ENCODE assay signal across 8 mouse cellular contexts in genomic region chr2:166656630-166657029, GRCm38 (mm10). TPM values are rescaled to one million over a fixed set of nuclear protein-coding genes. Genes with fewer than 3 reads are reported as not detected.
DNase-seq lines count a peak whose midpoint lies in the region; TF ChIP-seq lines count a peak whose summit lies in the region.

No protein-coding gene starts in this region.

- DNase-seq in gastrocnemius, adult 2 months, result no peak
- DNase-seq in gastrocnemius, postnatal 4 days (ENCODE audit: low spot score in 2 of 2), result no peak
- DNase-seq in MEL (ENCODE audit: low read depth, low spot score), result peak; percentile 73
- DNase-seq in hindbrain, embryonic 10.5 days (ENCODE audit: low spot score), result peak; percentile 55
- peak; percentile 55 for DNase-seq in midbrain, embryonic 10.5 days (ENCODE audit: low spot score)
- DNase-seq in thymus, postnatal 4 days, result peak; percentile 59
- no peak for DNase-seq in adrenal gland, adult 8-10 months
- no peak for DNase-seq in cerebellum, adult 9-11 months

- peaks cover 12 to 28% of the 10 kb centered on the region in 2 experiments for H3K4me1 ChIP-seq in MEL (ENCODE audit: control insufficient read depth in 1 of 2, insufficient read depth in 2 of 2, low read length in 2 of 2)
- H3K4me1 ChIP-seq in hindbrain, embryonic 10.5 days (replicated peaks), result peaks cover 98% of the 10 kb centered on the region
- H3K4me1 ChIP-seq in midbrain, embryonic 10.5 days, result peaks cover 85% of the 10 kb centered on the region

- no peaks in the 10 kb centered on the region for H3K9me3 ChIP-seq in MEL (replicated peaks; ENCODE audit: insufficient read depth, low read length)
- H3K9me3 ChIP-seq in hindbrain, embryonic 10.5 days, result no peaks in the 10 kb centered on the region
- H3K9me3 ChIP-seq in midbrain, embryonic 10.5 days (replicated peaks), result no peaks in the 10 kb centered on the region

- H3K79me2 ChIP-seq in MEL (ENCODE audit: control insufficient read depth, insufficient read depth, low read length, poor library complexity), result no peaks in the 10 kb centered on the region; the same call in 1 of the 2 replicates

- no peak for TF ChIP-seq POLR2A in MEL (IDR thresholded peaks at IDR 0.05; ENCODE audit: control insufficient read depth in 1 of 2, insufficient read depth in 1 of 2, low read depth in 1 of 2, low read length in 2 of 2, poor library complexity in 1 of 2)

- TF ChIP-seq EP300 in MEL (IDR thresholded peaks at IDR 0.05; ENCODE audit: low read depth in 1 of 2, low read length in 2 of 2), result no peak

- no peaks in the 10 kb centered on the region for H3K27me3 ChIP-seq in MEL (ENCODE audit: control insufficient read depth in 1 of 2, insufficient read depth in 2 of 2, low read length in 2 of 2)
- no peaks in the 10 kb centered on the region for H3K27me3 ChIP-seq in hindbrain, embryonic 10.5 days (ENCODE audit: insufficient read depth, poor library complexity, severe bottlenecking)
- H3K27me3 ChIP-seq in midbrain, embryonic 10.5 days (ENCODE audit: low read depth, poor library complexity, severe bottlenecking), result no peaks in the 10 kb centered on the region

- no peak overlapping the region for H3K4me3 ChIP-seq in gastrocnemius, adult 2 months
- peak overlapping the region; percentile 44 to 54 for H3K4me3 ChIP-seq in MEL (ENCODE audit: control insufficient read depth in 1 of 2, insufficient read depth in 1 of 2, low read depth in 2 of 2, low read length in 2 of 2)
- peak overlapping the region; percentile 36 for H3K4me3 ChIP-seq in hindbrain, embryonic 10.5 days
- peak overlapping the region; percentile 38 for H3K4me3 ChIP-seq in midbrain, embryonic 10.5 days

- H3K27ac ChIP-seq in gastrocnemius, adult 2 months, result peak overlapping the region; percentile 56
- H3K27ac ChIP-seq in MEL (ENCODE audit: control insufficient read depth, low read depth, low read length), result peak overlapping the region; percentile 72
- H3K27ac ChIP-seq in hindbrain, embryonic 10.5 days, result peak overlapping the region; percentile 90
- H3K27ac ChIP-seq in midbrain, embryonic 10.5 days (replicated peaks), result peak overlapping the region; percentile 89

- no peak for TF ChIP-seq CTCF in gastrocnemius, adult 2 months (IDR thresholded peaks at IDR 0.05)
- TF ChIP-seq CTCF in MEL (IDR thresholded peaks at IDR 0.05 in 2 of 3, conservative IDR thresholded peaks at IDR 0.05 in 1 of 3; ENCODE audit: control insufficient read depth in 1 of 3, insufficient read depth in 1 of 3, low read depth in 2 of 3, low read length in 3 of 3, poor library complexity in 1 of 3, severe bottlenecking in 1 of 3), result no peak

- TF ChIP-seq RAD21 in MEL (IDR thresholded peaks at IDR 0.05; ENCODE audit: low read depth, low read length), result no peak

- peaks cover 0 to 19% of the 10 kb centered on the region in 2 experiments; a peak in 2 of 4 replicates for H3K36me3 ChIP-seq in MEL (ENCODE audit: control insufficient read depth in 1 of 2, insufficient read depth in 2 of 2, low read length in 2 of 2)
- no peaks in the 10 kb centered on the region for H3K36me3 ChIP-seq in hindbrain, embryonic 10.5 days
- H3K36me3 ChIP-seq in midbrain, embryonic 10.5 days, result no peaks in the 10 kb centered on the region

- WGBS in hindbrain, embryonic 10.5 days, result 49% methylated on average over 4 of the region's 4 CpGs
- 49% methylated on average over 4 of the region's 4 CpGs for WGBS in midbrain, embryonic 10.5 days

- peak overlapping the region; percentile 50 for H3K9ac ChIP-seq in MEL (ENCODE audit: control insufficient read depth, low read depth, low read length, poor library complexity, severe bottlenecking)

- intact Hi-C loops in gastrocnemius, adult 2 months (cut with DNase I), result no loop called here

TF ChIP-seq in MEL, 35 proteins besides CTCF, POLR2A, EP300 and RAD21:
- TF ChIP-seq MAZ (IDR thresholded peaks at IDR 0.05; ENCODE audit: low read depth, low read length), result no peak
- peak; percentile 22; the same call in 1 of the 2 replicates for TF ChIP-seq MAX (IDR thresholded peaks at IDR 0.05; ENCODE audit: low read length)
- TF ChIP-seq ETS1 (IDR thresholded peaks at IDR 0.05; ENCODE audit: low read depth, low read length), result no peak
- peak; percentile 23; the same call in 1 of the 2 replicates for TF ChIP-seq SIN3A (IDR thresholded peaks at IDR 0.05; ENCODE audit: low read length)
- no peak for TF ChIP-seq POLR2AphosphoS2 (IDR thresholded peaks at IDR 0.05; ENCODE audit: low read length)
- TF ChIP-seq MEF2A (IDR thresholded peaks at IDR 0.05; ENCODE audit: extremely low read depth, insufficient replicate concordance, low read depth, low read length, poor library complexity, severe bottlenecking), result 0 out of 2 replicates have a peak, but pooled peaks have one; percentile 8
- TF ChIP-seq MAFK (IDR thresholded peaks at IDR 0.05; ENCODE audit: borderline replicate concordance, low read depth, low read length), result 0 out of 2 replicates have a peak, but pooled peaks have one; percentile 21
- TF ChIP-seq USF2 (IDR thresholded peaks at IDR 0.05; ENCODE audit: borderline replicate concordance in 1 of 2, insufficient read depth in 1 of 2, low read depth in 1 of 2, low read length in 2 of 2), result no peak
- no peak for TF ChIP-seq NELFE (IDR thresholded peaks at IDR 0.05; ENCODE audit: low read depth, low read length)
- no peak for TF ChIP-seq GABPA (IDR thresholded peaks at IDR 0.05; ENCODE audit: low read depth, low read length)
- TF ChIP-seq MXI1 (IDR thresholded peaks at IDR 0.05; ENCODE audit: low read depth, low read length), result peak; percentile 71; the same call in 1 of the 2 replicates
- peak; percentile 3; the same call in 1 of the 2 replicates for TF ChIP-seq GATA1 (IDR thresholded peaks at IDR 0.05; ENCODE audit: low read depth, low read length)
- TF ChIP-seq MYC (IDR thresholded peaks at IDR 0.05; ENCODE audit: low read depth, low read length), result 0 out of 2 replicates have a peak, but pooled peaks have one; percentile 56
- TF ChIP-seq ZMIZ1 (IDR thresholded peaks at IDR 0.05; ENCODE audit: low read depth, low read length), result no peak
- TF ChIP-seq USF1 (IDR thresholded peaks at IDR 0.05; ENCODE audit: low read depth, low read length), result peak; percentile 12; the same call in 1 of the 2 replicates

RNA-seq across cellular contexts. Expression of gene Prex1, which starts 57.0 kb away (rescaled TPM):
- total RNA-seq in gastrocnemius, adult 2 months (2021), result 1 to 10 TPM; 3.0 to 5.2 TPM
- 10 to 100 TPM; 18.2 to 19.4 TPM for total RNA-seq in gastrocnemius, postnatal 4 days (2021)
- 8.0 and 8.5 TPM in 2 replicates for total RNA-seq in MEL (2012; rRNA removed)
- polyA plus RNA-seq in MEL (2012; ENCODE audit: insufficient read depth in 1 of 2, insufficient read length in 2 of 2, low read depth in 1 of 2, low replicate concordance in 2 of 2, missing spikeins in 1 of 2), result 10 to 100 TPM; 15.8 to 33.1 TPM
- polyA plus RNA-seq in hindbrain, embryonic 10.5 days (2016; fragmentation: Nextera tagmentation; extraction: Ambion mirVana), result 36.8 and 44.1 TPM in 2 replicates
- polyA plus RNA-seq in midbrain, embryonic 10.5 days (2016; fragmentation: Nextera tagmentation; extraction: Ambion mirVana), result 32.3 and 33.7 TPM in 2 replicates
- 10 to 100 TPM; 10.4 to 24.3 (median 17.8) TPM for total RNA-seq in adrenal gland, adult 8-10 months (2022)

Comparison
In these comparisons a context has a peak if more than half of its experiments do, and no peak if none do; other contexts are left out.
1. DNase-seq: peak in MEL (single experiment), hindbrain, embryonic 10.5 days (single experiment), midbrain, embryonic 10.5 days (single experiment) and thymus, postnatal 4 days (single experiment); none in gastrocnemius, adult 2 months (single experiment), gastrocnemius, postnatal 4 days (0 of 2), adrenal gland, adult 8-10 months (single experiment) and cerebellum, adult 9-11 months (single experiment).
2. Peak in every context shown above with its lines, with median percentiles within 50 percentile points of each other: H3K27ac ChIP-seq.